Mouse (Mus musculus) layer of hippocampus, postnatal 25 days (tissue): ENCODE results near the gene Cdc6. TPM values are rescaled to one million over a fixed set of nuclear protein-coding genes. Genes with fewer than 3 reads are reported as not detected.
"Not testable (repeated sequence)": the region's sequence is repeated elsewhere in the genome, so short reads cannot be mapped to it uniquely, and the experiment has no call there.

ENCODE experiments used
- DNase-seq, 2 experiments: peaks; one replicate each; pipeline ENCODE4 v3.0.0; 2022; ENCODE audit warnings: mixed read lengths in 2 of 2, low spot score in 1 of 2; ENCODE audit errors: extremely low spot score in 1 of 2
- total RNA-seq, 2 experiments: library from RNA; stranded (reverse); gene quantifications; 2 replicates each; pipeline ENCODE4 v1.2.3; 2021

The Cdc6 gene
- total RNA-seq, 2 experiments from 2014 or later = 0.54 to 0.94 TPM

GRCm38 (mm10) chr11:98905583-98905982 is 2.0 kb upstream of the Cdc6 start:
- DNase-seq = no peak

GRCm38 (mm10) chr11:98907063-98907436 is 551 bp upstream of the Cdc6 start:
- no peak for DNase-seq

GRCm38 (mm10) chr11:98909654-98910053 is 2.1 kb downstream of the Cdc6 start:
- DNase-seq = peak in 1 of 2 experiments; percentile 76

GRCm38 (mm10) chr11:98910415-98910814 is 2.8 kb downstream of the Cdc6 start:
- no peak for DNase-seq

- DNase-seq = no peak
Observed at GRCm38 (mm10) chr11:98911498-98911897, 3.9 kb downstream of the Cdc6 start.

GRCm38 (mm10) chr11:98914196-98914595 is 6.6 kb downstream of the Cdc6 start:
- no peak for DNase-seq

GRCm38 (mm10) chr11:98916376-98916775 is 8.8 kb downstream of the Cdc6 start:
- DNase-seq = not testable (repeated sequence)

GRCm38 (mm10) chr11:98917428-98918005 is 9.9 kb downstream of the Cdc6 start:
- no peak for DNase-seq

GRCm38 (mm10) chr11:98918231-98918630 is 10.6 kb downstream of the Cdc6 start:
- DNase-seq = no peak

- DNase-seq = no peak
Observed at GRCm38 (mm10) chr11:98919009-98919408, 11.4 kb downstream of the Cdc6 start.

GRCm38 (mm10) chr11:98921813-98922212 is 14.2 kb downstream of the Cdc6 start:
- peak in 1 of 2 experiments; percentile 24 for DNase-seq

- peak in 1 of 2 experiments; percentile 72 for DNase-seq
Observed at GRCm38 (mm10) chr11:98922307-98922706, 14.7 kb downstream of the Cdc6 start.

- DNase-seq = not testable (repeated sequence)
Observed at GRCm38 (mm10) chr11:98922851-98923711, 15.5 kb downstream of the Cdc6 start.

GRCm38 (mm10) chr11:98924633-98925175 is 17.1 kb downstream of the Cdc6 start:
- DNase-seq = no peak

GRCm38 (mm10) chr11:98925265-98925721 is 17.7 kb downstream of the Cdc6 start:
- no peak for DNase-seq

- DNase-seq = no peak
Observed at GRCm38 (mm10) chr11:98925868-98926311, 18.3 kb downstream of the Cdc6 start.

GRCm38 (mm10) chr11:98926553-98926952 is 19.0 kb downstream of the Cdc6 start:
- no peak for DNase-seq

GRCm38 (mm10) chr11:98927438-98928076 is 20.0 kb downstream of the Cdc6 start, which contains the start of gene Rara:
Rara (plus strand) TSS chr11:98927818.
- no peak for DNase-seq

- no peak for DNase-seq
Observed at GRCm38 (mm10) chr11:98928186-98928893, 20.7 kb downstream of the Cdc6 start.

GRCm38 (mm10) chr11:98929503-98929902 is 21.9 kb downstream of the Cdc6 start:
- no peak for DNase-seq
